Mouse (Mus musculus) embryonic facial prominence, embryonic 14.5 days (tissue): ENCODE measurements around the gene Tsr2. TPM values are rescaled to one million over a fixed set of nuclear protein-coding genes. Genes with fewer than 3 reads are reported as not detected.

Experiments
- ATAC-seq: fragments of 200-750 bp; cut with Nextera tagmentation; 2 replicates; pipeline ENCODE4 v1.8.0; 2017; ENCODE audit warnings: low read depth, moderate number of reproducible peaks, moderate TSS enrichment
- DNase-seq: peaks from one replicate; pipeline ENCODE4 v3.0.0-alpha.2; 2015; ENCODE audit warnings: low spot score
- H3K27ac ChIP-seq: fragments of 300-500 bp; sonication (generic); replicated peaks from 2 replicates; pipeline ENCODE4 v1.5.1; 2014; ENCODE audit warnings: low read depth, mild to moderate bottlenecking, low read length, moderate library complexity
- H3K27me3 ChIP-seq: fragments of 300-500 bp; sonication (generic); replicated peaks from 2 replicates; pipeline ENCODE4 v1.6.1; 2014; ENCODE audit warnings: low read length; ENCODE audit not compliant: control insufficient read depth, insufficient read depth
- H3K36me3 ChIP-seq: fragments of 300-500 bp; sonication (generic); 2 replicates; pipeline ENCODE4 v1.6.1; 2014; ENCODE audit warnings: low read length, mixed read lengths; ENCODE audit not compliant: control insufficient read depth, insufficient read depth
- H3K4me1 ChIP-seq: fragments of 300-500 bp; sonication (generic); 2 replicates; pipeline ENCODE4 v1.6.1; 2014; ENCODE audit warnings: antibody characterized with exemption, low read length; ENCODE audit not compliant: control insufficient read depth, insufficient read depth
- H3K4me2 ChIP-seq: fragments of 300-500 bp; sonication (generic); 2 replicates; pipeline ENCODE4 v1.6.1; 2014; ENCODE audit warnings: low read depth, mild to moderate bottlenecking, low read length, moderate library complexity, mixed read lengths
- H3K4me3 ChIP-seq: fragments of 300-500 bp; sonication (generic); 2 replicates; pipeline ENCODE4 v1.5.1; 2014; ENCODE audit warnings: low read depth, mild to moderate bottlenecking, low read length
- H3K9ac ChIP-seq: fragments of 300-500 bp; sonication (generic); 2 replicates; pipeline ENCODE4 v1.6.1; 2014; ENCODE audit warnings: low read depth, mild to moderate bottlenecking, low read length, moderate library complexity, mixed read lengths
- H3K9me3 ChIP-seq: fragments of 300-500 bp; sonication (generic); 2 replicates; pipeline ENCODE4 v1.6.1; 2016; ENCODE audit warnings: low read length; ENCODE audit not compliant: control insufficient read depth
- WGBS: fragments of 180-500 bp; shearing (Covaris S2); extraction: QIAGEN DNeasy Blood & Tissue Kit; methylation state at CpG from one replicate; pipeline ENCODE4 v1.1.7; 2014; 5-methylcytosine and 5-hydroxymethylcytosine counted together
- polyA plus RNA-seq: library from polyadenylated mRNA; unstranded; fragments of >200 nt; fragmentation: Nextera tagmentation; extraction: Ambion mirVana; gene quantifications from 2 replicates; pipeline ENCODE4 v1.2.1, GENCODE M21; 2014

The Tsr2 gene
- polyA plus RNA-seq, 1 experiment from 2014 or later, result 35.8 TPM

DNA sequence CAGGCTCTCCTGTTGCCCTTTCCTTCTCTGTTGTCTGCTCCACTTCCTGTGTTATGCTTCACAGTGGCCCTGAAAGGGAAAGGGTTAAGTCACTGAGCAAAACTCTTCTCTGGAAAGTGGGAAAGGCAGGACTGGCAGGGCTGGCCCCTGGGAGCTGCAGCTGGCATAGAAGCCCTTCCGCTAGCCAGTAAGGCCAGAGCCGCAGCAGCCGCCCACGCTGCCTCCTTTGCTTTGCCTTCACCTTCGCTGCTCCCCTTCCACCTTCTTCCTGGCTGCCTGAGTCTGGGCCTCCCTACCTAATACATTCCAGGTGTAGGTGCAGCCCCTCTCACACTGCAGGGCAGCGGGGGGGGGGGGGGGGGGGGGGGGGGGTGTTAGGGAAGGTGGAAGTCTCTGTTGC, 41.9 kb downstream of the Tsr2 start:
- WGBS, result 71% methylated on average over 4 of the region's 6 CpGs
- no peak overlapping the region for H3K9ac ChIP-seq
- DNase-seq, result peak; percentile 14

DNA sequence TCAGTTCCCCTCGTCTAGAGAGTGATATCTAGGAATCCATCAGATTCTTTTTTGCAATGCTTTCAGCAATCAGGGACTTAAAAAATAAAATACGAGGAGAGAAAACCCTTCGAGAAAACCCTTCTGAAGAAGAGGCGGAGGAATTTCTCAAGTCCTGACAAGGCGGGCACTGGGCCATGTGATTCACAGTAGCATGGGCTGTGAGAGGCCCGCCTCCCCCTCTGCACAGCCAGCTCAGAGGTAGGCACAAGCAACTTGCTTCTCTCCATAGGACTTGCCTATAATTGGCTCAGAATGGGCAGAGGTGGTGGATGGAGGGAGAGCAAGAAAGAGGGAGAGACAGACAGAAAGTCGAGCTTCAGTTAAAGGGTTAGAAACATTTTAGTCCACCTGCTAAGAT, 46.0 kb downstream of the Tsr2 start:
- 65% methylated on average over 7 of the region's 7 CpGs for WGBS
- DNase-seq, result no peak
- Histone ChIP-seq H3K4me1 (0 out of 2 replicates have a peak, but pooled peaks cover 10% of the 10 kb centered on the region), H3K4me2 (no peak overlapping the region), H3K9me3 (no peaks in the 10 kb centered on the region), H3K27ac (no peak overlapping the region), H3K4me3 (no peak overlapping the region), H3K36me3 (no peaks in the 10 kb centered on the region), H3K9ac (no peak overlapping the region), H3K27me3 (no peaks in the 10 kb centered on the region; the same call in 1 of the 2 replicates)
- no peak for ATAC-seq

More for the DNA sequence above, 41.9 kb downstream of the Tsr2 start:
- peak; percentile 33; the same call in 1 of the 2 replicates for ATAC-seq
- H3K4me3 ChIP-seq, result peak overlapping the region; percentile 5; the same call in 1 of the 2 replicates
- H3K4me1 ChIP-seq, result 0 out of 2 replicates have a peak, but pooled peaks cover 7% of the 10 kb centered on the region
- H3K27ac ChIP-seq, result peak overlapping the region; percentile 54
- peak overlapping the region; percentile 33 for H3K4me2 ChIP-seq
- no peaks in the 10 kb centered on the region; the same call in 1 of the 2 replicates for H3K27me3 ChIP-seq
- H3K9me3 ChIP-seq, result no peaks in the 10 kb centered on the region
- H3K36me3 ChIP-seq, result no peaks in the 10 kb centered on the region

GRCm38 (mm10) chrX:151049661-151050215, 46.6 kb downstream of the Tsr2 start:
- 47% methylated on average over 8 of the region's 8 CpGs for WGBS
- H3K27ac ChIP-seq, result no peak overlapping the region
- H3K4me2 ChIP-seq, result peak overlapping the region; percentile 61
- DNase-seq, result no peak
- ATAC-seq, result no peak
- no peak overlapping the region for H3K9ac ChIP-seq
- H3K4me3 ChIP-seq, result peak overlapping the region; percentile 62
- 0 out of 2 replicates have a peak, but pooled peaks cover 10% of the 10 kb centered on the region for H3K4me1 ChIP-seq
- no peaks in the 10 kb centered on the region for H3K36me3 ChIP-seq
- no peaks in the 10 kb centered on the region for H3K9me3 ChIP-seq
- H3K27me3 ChIP-seq, result no peaks in the 10 kb centered on the region; the same call in 1 of the 2 replicates

DNA sequence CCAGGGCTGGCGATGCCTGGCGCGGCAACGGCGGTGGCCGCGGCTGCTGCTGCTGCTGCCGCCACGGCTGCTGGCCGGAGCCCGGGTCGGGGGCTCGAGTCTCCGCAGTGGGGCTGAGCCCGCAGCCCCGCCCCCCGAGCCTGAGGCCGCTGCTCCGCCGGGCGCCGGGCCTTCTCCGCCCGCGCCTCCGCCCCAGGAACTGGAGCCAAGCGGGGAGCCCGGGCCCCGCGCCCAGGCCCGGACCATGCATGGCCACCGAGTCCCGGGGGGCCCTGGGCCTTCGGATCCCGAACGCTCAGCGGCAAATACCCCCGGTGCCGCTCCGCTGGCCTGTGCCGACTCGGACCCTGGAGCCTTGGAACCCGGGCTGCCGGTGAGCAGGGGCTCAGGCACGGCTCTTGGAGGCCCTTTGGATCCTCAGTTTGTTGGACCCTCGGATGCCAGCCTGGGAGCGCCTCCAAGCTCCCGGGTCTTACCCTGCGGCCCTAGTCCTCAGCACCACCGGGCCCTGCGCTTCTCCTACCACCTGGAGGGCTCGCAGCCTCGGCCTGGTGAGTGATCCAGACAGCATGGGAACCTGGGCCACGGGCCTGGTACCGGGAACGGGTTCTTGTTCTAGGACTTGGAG, 48.8 kb downstream of the Tsr2 start:
- H3K27ac ChIP-seq, result peak overlapping the region; percentile 88
- no peaks in the 10 kb centered on the region; the same call in 1 of the 2 replicates for H3K27me3 ChIP-seq
- H3K4me2 ChIP-seq, result peak overlapping the region; percentile 61
- peak; percentile 61 for ATAC-seq
- peak overlapping the region; percentile 87 for H3K9ac ChIP-seq
- DNase-seq, result peak; percentile 20
- 0 out of 2 replicates have a peak, but pooled peaks cover 3% of the 10 kb centered on the region for H3K4me1 ChIP-seq
- no peaks in the 10 kb centered on the region for H3K36me3 ChIP-seq
- no peaks in the 10 kb centered on the region for H3K9me3 ChIP-seq
- H3K4me3 ChIP-seq, result peak overlapping the region; percentile 62
- 22% methylated on average over 13 of the region's 56 CpGs for WGBS

GRCm38 (mm10) chrX:151046777-151047430, 49.4 kb downstream of the Tsr2 start:
- WGBS, result 28% methylated on average over 19 of the region's 62 CpGs
- peak; percentile 92 for DNase-seq
- H3K9ac ChIP-seq, result peak overlapping the region; percentile 87
- peak; percentile 87 for ATAC-seq
- H3K4me3 ChIP-seq, result peak overlapping the region; percentile 62
- no peaks in the 10 kb centered on the region for H3K9me3 ChIP-seq
- peak overlapping the region; percentile 61 for H3K4me2 ChIP-seq
- peak overlapping the region; percentile 88 for H3K27ac ChIP-seq
- H3K27me3 ChIP-seq, result no peaks in the 10 kb centered on the region; the same call in 1 of the 2 replicates
- H3K36me3 ChIP-seq, result no peaks in the 10 kb centered on the region
- H3K4me1 ChIP-seq, result 0 out of 2 replicates have a peak, but pooled peaks cover 3% of the 10 kb centered on the region

- 0 out of 2 replicates have a peak, but pooled peaks cover 3% of the 10 kb centered on the region for H3K4me1 ChIP-seq
- H3K9me3 ChIP-seq, result no peaks in the 10 kb centered on the region
- peak overlapping the region; percentile 62 for H3K4me3 ChIP-seq
- no peak for ATAC-seq
- DNase-seq, result no peak
- no peaks in the 10 kb centered on the region; the same call in 1 of the 2 replicates for H3K27me3 ChIP-seq
- peak overlapping the region; percentile 87; the same call in 1 of the 2 replicates for H3K9ac ChIP-seq
- peak overlapping the region; percentile 88 for H3K27ac ChIP-seq
- peak overlapping the region; percentile 61 for H3K4me2 ChIP-seq
- 37% methylated on average over 11 of the region's 11 CpGs for WGBS
- no peaks in the 10 kb centered on the region for H3K36me3 ChIP-seq
Measured at GRCm38 (mm10) chrX:151046321-151046720, 50.0 kb downstream of the Tsr2 start.

GRCm38 (mm10) chrX:151045850-151046249, 50.5 kb downstream of the Tsr2 start, which contains the start of gene Fgd1:
Gene Fgd1 (plus strand): TSS chrX:151046150.
- Histone ChIP-seq H3K4me3 (peak within 1 kb of the TSS; percentile 62), H3K4me2 (peak within 1 kb of the TSS; percentile 61), H3K36me3 (no peaks in the 10 kb centered on the region), H3K9ac (peak within 1 kb of the TSS; percentile 87), H3K9me3 (no peaks in the 10 kb centered on the region), H3K4me1 (0 out of 2 replicates have a peak, but pooled peaks cover 3% of the 10 kb centered on the region), H3K27me3 (no peaks in the 10 kb centered on the region; the same call in 1 of the 2 replicates), H3K27ac (peak within 1 kb of the TSS; percentile 88)
- 94% methylated on average over 8 of the region's 8 CpGs for WGBS
- no peak for ATAC-seq
- no peak for DNase-seq

- Histone ChIP-seq H3K9ac (no peak overlapping the region), H3K9me3 (no peaks in the 10 kb centered on the region), H3K4me3 (no peak overlapping the region), H3K27me3 (no peaks in the 10 kb centered on the region), H3K36me3 (no peaks in the 10 kb centered on the region), H3K4me1 (no peaks in the 10 kb centered on the region), H3K27ac (no peak overlapping the region), H3K4me2 (no peak overlapping the region)
- DNase-seq (no peak), ATAC-seq (no peak)
- WGBS, result 52% methylated on average over 5 of the region's 5 CpGs
Measured at GRCm38 (mm10) chrX:151041223-151041622, 55.1 kb downstream of the Tsr2 start.
